Mouse (Mus musculus): Measurements from ENCODE around the gene Ppp1r21. TPM values are rescaled to one million over a fixed set of nuclear protein-coding genes. Genes with fewer than 3 reads are reported as not detected.

The Ppp1r21 gene
- 19.2 and 21.5 TPM in 2 replicates for total RNA-seq (2012; rRNA removed)
- 30.4 TPM in 2 replicates for total RNA-seq (2014; rRNA removed)
- polyA plus RNA-seq (2012; ENCODE audit: insufficient read length, low read depth) = 24.6 and 27.7 TPM in 2 replicates

GRCm38 (mm10) chr17:88529519-88530235, at the start of gene Ppp1r21:
Ppp1r21 (plus strand) TSS chr17:88530118.
- DNase-seq (ENCODE audit: extremely low read depth) = peak; percentile 91
- peak within 1 kb of the TSS; percentile 70 to 94 (median 75) for H3K4me3 ChIP-seq (replicated peaks in 1 of 3; ENCODE audit: low read depth in 2 of 3, low read length in 2 of 3, poor library complexity in 1 of 3)
- H3K27ac ChIP-seq (ENCODE audit: insufficient read depth, low read depth) = peak within 1 kb of the TSS; percentile 79
- H3K4me2 ChIP-seq (ENCODE audit: insufficient read depth, low read depth, poor library complexity, severe bottlenecking) = peak within 1 kb of the TSS; percentile 75
- in situ Hi-C loops (cut with MboI; ENCODE audit: low pct_ligation_motif_present, low pct_unique_long_range_greater_than_20kb, low sequenced_read_pairs) (loop anchor here (10.0 kb wide), 1 partner anchor 105 kb away; no protein-coding TSS in a partner anchor), dilution Hi-C loops (cut with MboI; ENCODE audit: extremely low pct_ligation_motif_present, extremely low pct_unique_long_range_greater_than_20kb, low sequenced_read_pairs) (no loop called here)
- H3K27me3 ChIP-seq (replicated peaks) = no peaks in the 10 kb centered on the region
- H3K79me2 ChIP-seq (replicated peaks; ENCODE audit: control insufficient read depth, extremely low read depth, insufficient read depth, poor library complexity, severe bottlenecking) = peaks cover 7% of the 10 kb centered on the region
- H3K9ac ChIP-seq (ENCODE audit: insufficient read depth, low read depth) = peak within 1 kb of the TSS; percentile 46
- peaks cover 0 to 7% of the 10 kb centered on the region in 2 experiments for H3K36me3 ChIP-seq (replicated peaks in 1 of 2; ENCODE audit: control insufficient read depth in 1 of 2, insufficient read depth in 1 of 2, low read length in 1 of 2)
- peaks cover 8 to 29% of the 10 kb centered on the region in 2 experiments for H3K4me1 ChIP-seq (ENCODE audit: control insufficient read depth in 1 of 2, insufficient read depth in 2 of 2)
- no peaks in the 10 kb centered on the region for H3K9me3 ChIP-seq (replicated peaks; ENCODE audit: low read length)
- TF ChIP-seq PAX5 (IDR thresholded peaks at IDR 0.05; ENCODE audit: low read length) = no peak
- TF ChIP-seq MXI1 (IDR thresholded peaks at IDR 0.05; ENCODE audit: low read depth, low read length) = 0 out of 2 replicates have a peak, but pooled peaks have one; percentile 13
- TF ChIP-seq TBP (conservative IDR thresholded peaks at IDR 0.05; ENCODE audit: low read depth, low read length) = peak; percentile 85
- TF ChIP-seq CHD1 (IDR thresholded peaks at IDR 0.05; ENCODE audit: low read depth, low read length) = no peak
- 0 out of 2 replicates have a peak, but pooled peaks have one; percentile 5 for TF ChIP-seq BHLHE40 (IDR thresholded peaks at IDR 0.05; ENCODE audit: low read depth, low read length)
- no peak for TF ChIP-seq RAD21 (IDR thresholded peaks at IDR 0.05; ENCODE audit: low read depth, low read length)
- TF ChIP-seq NELFE (IDR thresholded peaks at IDR 0.05; ENCODE audit: low read depth, low read length) = peak; percentile 71
- TF ChIP-seq RCOR1 (conservative IDR thresholded peaks at IDR 0.05; ENCODE audit: low read depth, low read length) = no peak
- TF ChIP-seq GABPA (IDR thresholded peaks at IDR 0.05; ENCODE audit: insufficient replicate concordance, low read depth, low read length) = no peak
- no peak for TF ChIP-seq JUND (conservative IDR thresholded peaks at IDR 0.05; ENCODE audit: low read depth, low read length)
- no peak for TF ChIP-seq ZKSCAN1 (IDR thresholded peaks at IDR 0.05; ENCODE audit: borderline replicate concordance, low read depth, low read length)
- TF ChIP-seq POLR2A (IDR thresholded peaks at IDR 0.05; ENCODE audit: low read depth, low read length) = peak; percentile 91
- TF ChIP-seq ETS1 (conservative IDR thresholded peaks at IDR 0.05; ENCODE audit: low read depth, low read length) = no peak
- TF ChIP-seq ELF1 (IDR thresholded peaks at IDR 0.05; ENCODE audit: low read depth, low read length) = peak; percentile 98
- TF ChIP-seq USF1 (IDR thresholded peaks at IDR 0.05; ENCODE audit: low read depth, low read length) = no peak
- peak; percentile 92 for TF ChIP-seq NRF1 (IDR thresholded peaks at IDR 0.05; ENCODE audit: low read depth, low read length)
- TF ChIP-seq SMC3 (IDR thresholded peaks at IDR 0.05; ENCODE audit: low read depth, low read length) = no peak
- TF ChIP-seq CTCF (conservative IDR thresholded peaks at IDR 0.05 in 1 of 2, IDR thresholded peaks at IDR 0.05 in 1 of 2; ENCODE audit: low read depth in 2 of 2, low read length in 2 of 2) = no peak
- no peak for TF ChIP-seq EP300 (IDR thresholded peaks at IDR 0.05; ENCODE audit: low read length)
- 0 out of 2 replicates have a peak, but pooled peaks have one; percentile 38 for TF ChIP-seq MEF2A (IDR thresholded peaks at IDR 0.05; ENCODE audit: borderline replicate concordance, low read depth, low read length)
- 0 out of 2 replicates have a peak, but pooled peaks have one; percentile 36 for TF ChIP-seq E2F4 (IDR thresholded peaks at IDR 0.05; ENCODE audit: insufficient replicate concordance, low read depth, low read length)
- no peak for TF ChIP-seq MYC (IDR thresholded peaks at IDR 0.05; ENCODE audit: low read depth, low read length)
- TF ChIP-seq CHD2 (IDR thresholded peaks at IDR 0.05; ENCODE audit: low read length) = peak; percentile 42; the same call in 1 of the 2 replicates
- peak; percentile 68 for TF ChIP-seq SIN3A (IDR thresholded peaks at IDR 0.05; ENCODE audit: low read length)
- 0 out of 2 replicates have a peak, but pooled peaks have one; percentile 60 for TF ChIP-seq ZMIZ1 (IDR thresholded peaks at IDR 0.05; ENCODE audit: low read depth, low read length)
- TF ChIP-seq USF2 (conservative IDR thresholded peaks at IDR 0.05; ENCODE audit: low read depth, low read length) = no peak; the same call in 1 of the 2 replicates
- peak; percentile 23; the same call in 1 of the 2 replicates for TF ChIP-seq IRF4 (IDR thresholded peaks at IDR 0.05; ENCODE audit: low read depth, low read length)
- no peak for TF ChIP-seq MAFK (IDR thresholded peaks at IDR 0.05; ENCODE audit: insufficient replicate concordance, low read length)
- TF ChIP-seq UBTF (IDR thresholded peaks at IDR 0.05; ENCODE audit: low read depth, low read length) = 0 out of 2 replicates have a peak, but pooled peaks have one; percentile 49
- peak; percentile 89 for TF ChIP-seq TCF12 (IDR thresholded peaks at IDR 0.05; ENCODE audit: low read depth, low read length)
- TF ChIP-seq MAZ (IDR thresholded peaks at IDR 0.05; ENCODE audit: low read depth, low read length) = peak; percentile 61; the same call in 1 of the 2 replicates
- TF ChIP-seq JUN (IDR thresholded peaks at IDR 0.05; ENCODE audit: insufficient read depth, low read depth, low read length) = no peak
- no peak for TF ChIP-seq ZC3H11A (IDR thresholded peaks at IDR 0.05; ENCODE audit: low read depth, low read length)
- no peak; the same call in 1 of the 2 replicates for TF ChIP-seq HCFC1 (IDR thresholded peaks at IDR 0.05; ENCODE audit: low read depth, low read length)
- 0 out of 2 replicates have a peak, but pooled peaks have one; percentile 54 for TF ChIP-seq KAT2A (IDR thresholded peaks at IDR 0.05; ENCODE audit: insufficient replicate concordance, low read length)
- no peak for TF ChIP-seq MAX (IDR thresholded peaks at IDR 0.05; ENCODE audit: low read length)
- TF ChIP-seq ZNF384 (IDR thresholded peaks at IDR 0.05; ENCODE audit: low read depth, low read length) = no peak
- peak; percentile 36; the same call in 1 of the 2 replicates for TF ChIP-seq POLR2AphosphoS2 (IDR thresholded peaks at IDR 0.05; ENCODE audit: low read depth, low read length)

Measured in CH12.LX (cell line).